Mouse (Mus musculus) stomach, postnatal 0 days (tissue): Measurements from ENCODE around the gene 1700025C18Rik.

Experiments
- CTCF ChIP-seq: IDR thresholded peaks from 2 replicates; pipeline ENCODE4 v1.5.1; 2016; ENCODE audit warnings: antibody characterized with exemption, low read depth, mild to moderate bottlenecking, moderate library complexity
- EP300 ChIP-seq: optimal IDR thresholded peaks from 2 replicates; pipeline ENCODE3; 2016; ENCODE audit warnings: antibody characterized with exemption

DNA sequence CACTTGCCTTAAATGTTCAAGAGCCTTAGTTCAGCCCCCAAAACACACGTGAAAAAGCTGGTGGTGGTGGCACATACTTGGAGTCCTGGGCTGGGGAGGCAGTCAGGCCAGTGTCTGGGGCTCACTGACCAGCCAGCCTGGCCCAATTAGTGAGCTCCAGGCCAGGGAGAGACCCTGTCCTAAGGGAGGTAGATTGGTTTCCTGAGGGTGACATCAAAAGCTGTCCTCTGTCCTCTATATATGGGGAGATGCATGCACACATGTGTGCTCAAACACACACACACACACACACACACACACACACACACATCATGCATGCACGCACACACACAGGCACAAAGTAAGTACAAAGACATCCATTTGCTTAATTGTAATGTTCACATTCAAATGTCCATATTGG, 46.8 kb downstream of the 1700025C18Rik start:
- TF ChIP-seq CTCF: no peak
- no peak for TF ChIP-seq EP300
